Mouse (Mus musculus) liver, embryonic 14.5 days (tissue): ENCODE measurements around the gene Pdhb. TPM values are rescaled to one million over a fixed set of nuclear protein-coding genes. Genes with fewer than 3 reads are reported as not detected.
"Not testable (repeated sequence)": the region's sequence is repeated elsewhere in the genome, so short reads cannot be mapped to it uniquely, and the experiment has no call there.

Experiments used
- ATAC-seq: fragments of 200-750 bp; cut with Nextera tagmentation; 2 replicates; pipeline ENCODE4 v1.8.0; 2017; ENCODE audit warnings: moderate number of reproducible peaks, mild to moderate bottlenecking, moderate library complexity; ENCODE audit not compliant: insufficient read depth
- DNase-seq, 3 experiments: peaks; one replicate each; pipeline ENCODE4 v3.0.0-alpha.2; 2012 to 2013; ENCODE audit warnings: low read depth in 3 of 3, low spot score in 3 of 3
- H3K27ac ChIP-seq: fragments of 300-500 bp; sonication (generic); 2 replicates; pipeline ENCODE4 v1.5.1; 2014; ENCODE audit warnings: moderate library complexity, mild to moderate bottlenecking, control low read depth, inconsistent platforms
- H3K27me3 ChIP-seq: fragments of 300-500 bp; sonication (generic); 2 replicates; pipeline ENCODE4 v1.6.1; 2014; ENCODE audit warnings: mild to moderate bottlenecking, low read length, moderate library complexity; ENCODE audit not compliant: control insufficient read depth, insufficient read depth
- H3K36me3 ChIP-seq: fragments of 300-500 bp; sonication (generic); replicated peaks from 2 replicates; pipeline ENCODE4 v1.6.1; 2014; ENCODE audit warnings: low read depth; ENCODE audit not compliant: control insufficient read depth, insufficient read depth
- H3K4me1 ChIP-seq, 2 experiments: fragments of 200-500 bp in 1 of 2; fragments of 300-500 bp in 1 of 2; sonication (generic) in 1 of 2; replicated peaks; 2 replicates each; pipeline ENCODE4 v1.6.1; 2012 to 2014; ENCODE audit warnings: antibody characterized with exemption in 1 of 2, inconsistent platforms in 1 of 2, low read length in 1 of 2; ENCODE audit not compliant: control insufficient read depth in 2 of 2, insufficient read depth in 2 of 2
- H3K4me2 ChIP-seq: fragments of 300-500 bp; sonication (generic); 2 replicates; pipeline ENCODE4 v1.6.1; 2014; ENCODE audit warnings: low read depth, mild to moderate bottlenecking, control low read depth, moderate library complexity
- H3K4me3 ChIP-seq, 2 experiments: fragments of 200-500 bp in 1 of 2; fragments of 300-500 bp in 1 of 2; sonication (generic) in 1 of 2; 2 replicates each; pipeline ENCODE4 v1.5.1; 2012 to 2014; ENCODE audit warnings: low read depth in 2 of 2, low read length in 2 of 2, mild to moderate bottlenecking in 2 of 2, control low read depth in 1 of 2, inconsistent platforms in 1 of 2, moderate library complexity in 1 of 2; ENCODE audit not compliant: insufficient read depth in 1 of 2
- H3K9ac ChIP-seq: fragments of 300-500 bp; sonication (generic); replicated peaks from 2 replicates; pipeline ENCODE4 v1.6.1; 2014; ENCODE audit warnings: mild to moderate bottlenecking, control low read depth, moderate library complexity
- H3K9me3 ChIP-seq: fragments of 300-500 bp; sonication (generic); 2 replicates; pipeline ENCODE4 v1.6.1; 2016; ENCODE audit warnings: low read length, mixed read lengths; ENCODE audit not compliant: control insufficient read depth
- CTCF ChIP-seq: IDR thresholded peaks from 2 replicates; pipeline ENCODE4 v1.5.1; 2016; ENCODE audit warnings: antibody characterized with exemption, low read depth, control low read depth
- EP300 ChIP-seq: IDR thresholded peaks from 2 replicates; pipeline ENCODE4 v1.6.1; 2016; ENCODE audit warnings: antibody characterized with exemption, low read depth
- WGBS: fragments of 180-500 bp; shearing (Covaris S2); extraction: QIAGEN DNeasy Blood & Tissue Kit; methylation state at CpG from one replicate; pipeline ENCODE4 v1.1.7; 2014; ENCODE audit not compliant: insufficient replicate concordance; 5-methylcytosine and 5-hydroxymethylcytosine counted together
- polyA plus RNA-seq, 2 experiments: library from polyadenylated mRNA; depleted of rRNA in 1 of 2; stranded (reverse) in 1 of 2; unstranded in 1 of 2; fragments of >200 nt; fragmentation: Nextera tagmentation in 1 of 2; extraction: Ambion mirVana in 1 of 2; gene quantifications; 2 replicates each; pipeline versions ENCODE4 v1.2.1 to v1.2.3; 2012 to 2014

Pdhb gene
- polyA plus RNA-seq, 2 experiments = 74.9 to 119 TPM

- no peaks in the 10 kb centered on the region; the same call in 1 of the 2 replicates for H3K36me3 ChIP-seq
- H3K27me3 ChIP-seq = no peaks in the 10 kb centered on the region
- no peaks in the 10 kb centered on the region for H3K4me1 ChIP-seq
- no peak overlapping the region for H3K4me2 ChIP-seq
- DNase-seq (no peak), ATAC-seq (no peak)
- H3K9me3 ChIP-seq = no peaks in the 10 kb centered on the region
- 64% methylated on average over 7 of the region's 7 CpGs for WGBS
- no peak for TF ChIP-seq EP300
- no peak for TF ChIP-seq CTCF
- H3K27ac ChIP-seq = no peak overlapping the region
- H3K4me3 ChIP-seq = no peak overlapping the region
- no peak overlapping the region for H3K9ac ChIP-seq
Measured at GRCm38 (mm10) chr14:8124046-8124881, 48.6 kb downstream of the Pdhb start.

- not testable (repeated sequence) for H3K4me1 ChIP-seq, H3K9ac ChIP-seq, H3K4me2 ChIP-seq, H3K9me3 ChIP-seq, DNase-seq, H3K27ac ChIP-seq, H3K4me3 ChIP-seq, ATAC-seq, H3K27me3 ChIP-seq, H3K36me3 ChIP-seq
- WGBS = 75% methylated on average over 10 of the region's 10 CpGs
Measured at GRCm38 (mm10) chr14:8123611-8124010, 49.2 kb downstream of the Pdhb start.

- TF ChIP-seq CTCF (no peak), EP300 (no peak)
- Histone ChIP-seq H3K36me3 (no peaks in the 10 kb centered on the region; the same call in 1 of the 2 replicates), H3K27me3 (no peaks in the 10 kb centered on the region), H3K4me3 (no peak overlapping the region), H3K4me2 (no peak overlapping the region), H3K9ac (no peak overlapping the region), H3K27ac (no peak overlapping the region), H3K4me1 (no peaks in the 10 kb centered on the region), H3K9me3 (no peaks in the 10 kb centered on the region)
- no peak for DNase-seq
- no peak for ATAC-seq
- 79% methylated on average over 7 of the region's 7 CpGs for WGBS
Measured at GRCm38 (mm10) chr14:8123141-8123540, 49.7 kb downstream of the Pdhb start.

- 54% methylated on average over 3 of the region's 3 CpGs for WGBS
- Histone ChIP-seq H3K36me3 (no peaks in the 10 kb centered on the region; the same call in 1 of the 2 replicates), H3K4me1 (no peaks in the 10 kb centered on the region), H3K4me2 (no peak overlapping the region), H3K4me3 (no peak overlapping the region), H3K27ac (no peak overlapping the region), H3K9me3 (no peaks in the 10 kb centered on the region), H3K27me3 (no peaks in the 10 kb centered on the region), H3K9ac (no peak overlapping the region)
- ATAC-seq (no peak), DNase-seq (no peak)
- TF ChIP-seq EP300 (no peak), CTCF (no peak)
Measured at GRCm38 (mm10) chr14:8119904-8120303, 52.9 kb downstream of the Pdhb start.

GRCm38 (mm10) chr14:8119454-8119853, 53.4 kb downstream of the Pdhb start:
- Histone ChIP-seq H3K4me1 (no peaks in the 10 kb centered on the region), H3K27me3 (no peaks in the 10 kb centered on the region)

More at GRCm38 (mm10) chr14:8119454-8119853, 53.4 kb downstream of the Pdhb start:
- DNase-seq = no peak
- 61% methylated on average over 5 of the region's 5 CpGs for WGBS
- no peaks in the 10 kb centered on the region; the same call in 1 of the 2 replicates for H3K36me3 ChIP-seq
- H3K27ac ChIP-seq = no peak overlapping the region
- H3K4me3 ChIP-seq = no peak overlapping the region
- no peak; the same call in 1 of the 2 replicates for ATAC-seq
- no peak overlapping the region for H3K4me2 ChIP-seq
- TF ChIP-seq CTCF = no peak
- no peak for TF ChIP-seq EP300
- H3K9me3 ChIP-seq = no peaks in the 10 kb centered on the region
- H3K9ac ChIP-seq = no peak overlapping the region
